Mouse (Mus musculus): ENCODE results near the gene Palm2. TPM values are rescaled to one million over a fixed set of nuclear protein-coding genes. Genes with fewer than 3 reads are reported as not detected.

The Palm2 gene
- polyA plus RNA-seq, 1 experiment from 2014 or later: 29.0 TPM

DNA sequence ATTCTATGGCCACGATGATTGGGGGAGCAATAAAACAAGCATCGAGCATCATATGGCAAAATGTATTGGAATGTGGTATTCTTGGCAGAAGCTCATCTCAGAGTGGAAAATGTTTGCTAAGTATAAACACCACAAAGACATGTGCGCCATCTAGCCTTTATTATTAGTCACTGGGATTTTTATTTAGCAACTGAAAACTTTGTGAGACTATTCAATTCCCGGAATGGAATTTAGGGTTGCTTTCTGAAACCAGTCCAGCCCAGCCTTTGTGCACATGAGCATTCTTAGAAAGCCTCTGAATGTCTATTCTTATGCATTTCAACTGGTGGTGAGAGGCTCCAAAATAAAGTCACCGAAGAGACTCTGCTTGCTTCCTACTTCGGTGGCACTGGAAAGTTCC is 55.8 kb downstream of the Palm2 start:
- no peak overlapping the region for H3K9ac ChIP-seq (ENCODE audit: low read depth, low read length)
- H3K27me3 ChIP-seq (ENCODE audit: control insufficient read depth, insufficient read depth, low read length): no peaks in the 10 kb centered on the region
- ATAC-seq (replicated peaks; ENCODE audit: insufficient number of reproducible peaks, low FRiP score, low TSS enrichment): no peak
- WGBS (ENCODE audit: insufficient replicate concordance): 83% methylated on average over 6 of the region's 6 CpGs
- no peak overlapping the region for H3K4me2 ChIP-seq
- no peaks in the 10 kb centered on the region for H3K9me3 ChIP-seq (replicated peaks; ENCODE audit: control insufficient read depth, low read length)
- H3K4me1 ChIP-seq (ENCODE audit: control insufficient read depth, insufficient read depth, low read length): 0 out of 2 replicates have a peak, but pooled peaks cover 4% of the 10 kb centered on the region
- H3K36me3 ChIP-seq (ENCODE audit: control insufficient read depth, insufficient read depth, low read length): no peaks in the 10 kb centered on the region
- H3K27ac ChIP-seq (ENCODE audit: low read depth, low read length): no peak overlapping the region
- H3K4me3 ChIP-seq (ENCODE audit: low read depth, low read length): no peak overlapping the region

DNA sequence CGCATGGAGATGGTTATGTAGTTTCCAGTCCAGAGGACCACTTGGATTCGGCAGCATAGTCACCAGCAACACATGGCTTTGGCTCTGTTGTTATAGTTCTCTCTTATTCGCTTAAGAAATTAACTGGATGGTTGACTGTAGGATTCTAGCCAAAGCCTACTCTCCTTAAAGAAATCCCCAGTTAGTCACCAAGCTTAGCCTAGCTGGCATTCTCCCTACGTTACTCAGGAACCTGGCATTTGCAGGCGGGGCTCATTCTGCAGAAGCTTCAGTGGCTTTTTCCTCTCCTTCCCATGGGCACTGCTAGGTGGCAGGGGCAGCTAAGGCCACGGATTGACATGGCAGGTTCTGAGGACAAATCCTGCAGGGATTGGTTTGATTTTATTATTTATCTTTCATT is 70.7 kb downstream of the Palm2 start:
- ATAC-seq (replicated peaks; ENCODE audit: insufficient number of reproducible peaks, low FRiP score, low TSS enrichment): no peak
- no peak overlapping the region for H3K9ac ChIP-seq (ENCODE audit: low read depth, low read length)
- H3K27ac ChIP-seq (ENCODE audit: low read depth, low read length): no peak overlapping the region
- H3K4me3 ChIP-seq (ENCODE audit: low read depth, low read length): no peak overlapping the region
- WGBS (ENCODE audit: insufficient replicate concordance): 82% methylated on average over 6 of the region's 6 CpGs
- no peaks in the 10 kb centered on the region for H3K9me3 ChIP-seq (replicated peaks; ENCODE audit: control insufficient read depth, low read length)
- no peaks in the 10 kb centered on the region for H3K36me3 ChIP-seq (ENCODE audit: control insufficient read depth, insufficient read depth, low read length)
- H3K27me3 ChIP-seq (ENCODE audit: control insufficient read depth, insufficient read depth, low read length): no peaks in the 10 kb centered on the region
- H3K4me2 ChIP-seq: no peak overlapping the region
- H3K4me1 ChIP-seq (ENCODE audit: control insufficient read depth, insufficient read depth, low read length): no peaks in the 10 kb centered on the region

DNA sequence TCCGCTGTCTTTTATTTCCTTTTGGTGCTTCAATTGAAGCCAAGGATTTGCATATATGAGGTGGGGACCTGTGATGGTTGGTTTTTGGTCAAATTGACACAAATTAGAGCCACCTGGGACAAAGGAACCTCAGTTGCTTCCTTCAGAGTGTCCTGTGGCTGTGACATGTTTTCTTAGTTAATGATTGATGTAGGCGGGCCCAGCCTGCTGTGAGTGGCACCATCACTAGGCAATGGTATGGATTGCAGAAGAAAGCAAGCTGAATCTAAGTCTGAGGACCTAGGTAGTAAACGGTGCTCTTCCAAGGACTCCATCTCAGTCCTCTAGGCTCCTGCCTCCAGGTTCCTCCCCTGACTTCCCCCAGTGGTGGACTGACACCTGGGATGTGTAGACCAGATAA is 76.5 kb downstream of the Palm2 start:
- no peak overlapping the region for H3K9ac ChIP-seq (ENCODE audit: low read depth, low read length)
- H3K9me3 ChIP-seq (replicated peaks; ENCODE audit: control insufficient read depth, low read length): no peaks in the 10 kb centered on the region
- no peak overlapping the region for H3K27ac ChIP-seq (ENCODE audit: low read depth, low read length)
- no peaks in the 10 kb centered on the region for H3K36me3 ChIP-seq (ENCODE audit: control insufficient read depth, insufficient read depth, low read length)
- no peak overlapping the region for H3K4me2 ChIP-seq
- no peak for ATAC-seq (replicated peaks; ENCODE audit: insufficient number of reproducible peaks, low FRiP score, low TSS enrichment)
- 66% methylated on average over 2 of the region's 3 CpGs for WGBS (ENCODE audit: insufficient replicate concordance)
- H3K27me3 ChIP-seq (ENCODE audit: control insufficient read depth, insufficient read depth, low read length): no peaks in the 10 kb centered on the region
- H3K4me3 ChIP-seq (ENCODE audit: low read depth, low read length): no peak overlapping the region
- peaks cover 6% of the 10 kb centered on the region; the same call in 1 of the 2 replicates for H3K4me1 ChIP-seq (ENCODE audit: control insufficient read depth, insufficient read depth, low read length)

DNA sequence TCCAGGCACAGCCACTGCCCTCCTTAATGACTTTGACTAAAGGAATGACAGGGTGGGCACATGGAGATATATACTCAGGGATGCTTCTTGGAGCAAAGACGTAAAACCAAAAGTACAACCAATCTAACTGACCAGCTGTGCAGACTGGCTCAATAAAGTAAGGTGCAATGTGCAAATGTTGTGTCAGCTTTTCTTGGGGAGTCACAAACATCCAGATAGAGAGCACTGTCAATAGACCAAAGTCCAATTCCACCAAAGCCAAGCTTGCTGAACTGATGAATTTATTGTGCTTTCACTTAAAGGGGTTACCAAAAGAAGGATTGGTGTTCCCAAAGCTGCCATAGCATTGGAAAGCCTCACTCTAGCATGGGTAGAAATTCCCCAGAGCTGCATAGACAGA is 77.7 kb downstream of the Palm2 start:
- no peaks in the 10 kb centered on the region for H3K27me3 ChIP-seq (ENCODE audit: control insufficient read depth, insufficient read depth, low read length)
- peaks cover 9% of the 10 kb centered on the region; the same call in 1 of the 2 replicates for H3K4me1 ChIP-seq (ENCODE audit: control insufficient read depth, insufficient read depth, low read length)
- no peak for ATAC-seq (replicated peaks; ENCODE audit: insufficient number of reproducible peaks, low FRiP score, low TSS enrichment)
- H3K27ac ChIP-seq (ENCODE audit: low read depth, low read length): no peak overlapping the region
- 86% methylated on average over 1 of the region's 1 CpGs for WGBS (ENCODE audit: insufficient replicate concordance)
- H3K9me3 ChIP-seq (replicated peaks; ENCODE audit: control insufficient read depth, low read length): no peaks in the 10 kb centered on the region
- H3K36me3 ChIP-seq (ENCODE audit: control insufficient read depth, insufficient read depth, low read length): no peaks in the 10 kb centered on the region
- no peak overlapping the region for H3K4me2 ChIP-seq
- no peak overlapping the region for H3K9ac ChIP-seq (ENCODE audit: low read depth, low read length)
- no peak overlapping the region for H3K4me3 ChIP-seq (ENCODE audit: low read depth, low read length)

DNA sequence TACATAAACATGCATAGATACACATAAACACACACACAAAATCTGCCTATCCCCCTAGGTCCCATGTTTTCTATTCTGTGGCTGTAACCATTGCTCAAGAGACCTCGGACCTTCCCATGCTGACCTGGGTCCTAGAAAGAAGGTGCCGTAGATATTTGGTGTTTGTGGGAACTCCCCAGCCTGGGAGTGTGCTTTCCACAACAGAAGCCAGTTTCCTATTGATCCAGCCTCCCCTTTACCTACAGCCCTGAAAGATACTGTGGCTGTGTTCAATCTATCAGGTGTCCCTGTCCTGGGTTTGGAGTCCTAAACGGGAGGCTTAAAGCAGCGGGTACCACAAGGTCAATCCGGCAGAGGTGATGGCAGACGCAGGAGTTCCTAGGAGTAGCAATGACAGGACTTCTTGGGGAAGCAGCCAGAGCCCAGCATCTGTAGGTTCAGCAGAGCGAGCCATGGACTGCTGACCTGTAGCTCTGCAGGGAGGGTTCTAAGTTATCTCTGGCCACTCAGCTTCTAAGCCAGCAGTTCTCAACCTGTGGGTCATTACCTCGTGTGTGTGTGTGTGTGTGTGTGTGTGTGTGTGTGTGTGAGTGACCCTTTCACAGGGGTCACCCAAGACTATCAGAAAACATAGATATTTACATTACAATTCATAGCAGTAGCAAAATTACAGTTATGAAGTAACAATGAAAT is 79.3 kb downstream of the Palm2 start:
- Histone ChIP-seq H3K36me3 (ENCODE audit: control insufficient read depth, insufficient read depth, low read length) (no peaks in the 10 kb centered on the region), H3K4me3 (ENCODE audit: low read depth, low read length) (no peak overlapping the region), H3K9me3 (replicated peaks; ENCODE audit: control insufficient read depth, low read length) (no peaks in the 10 kb centered on the region), H3K4me1 (ENCODE audit: control insufficient read depth, insufficient read depth, low read length) (peaks cover 9% of the 10 kb centered on the region; the same call in 1 of the 2 replicates), H3K4me2 (no peak overlapping the region), H3K9ac (ENCODE audit: low read depth, low read length) (no peak overlapping the region), H3K27ac (ENCODE audit: low read depth, low read length) (no peak overlapping the region), H3K27me3 (ENCODE audit: control insufficient read depth, insufficient read depth, low read length) (no peaks in the 10 kb centered on the region)
- 52% methylated on average over 8 of the region's 8 CpGs for WGBS (ENCODE audit: insufficient replicate concordance)
- no peak for ATAC-seq (replicated peaks; ENCODE audit: insufficient number of reproducible peaks, low FRiP score, low TSS enrichment)

DNA sequence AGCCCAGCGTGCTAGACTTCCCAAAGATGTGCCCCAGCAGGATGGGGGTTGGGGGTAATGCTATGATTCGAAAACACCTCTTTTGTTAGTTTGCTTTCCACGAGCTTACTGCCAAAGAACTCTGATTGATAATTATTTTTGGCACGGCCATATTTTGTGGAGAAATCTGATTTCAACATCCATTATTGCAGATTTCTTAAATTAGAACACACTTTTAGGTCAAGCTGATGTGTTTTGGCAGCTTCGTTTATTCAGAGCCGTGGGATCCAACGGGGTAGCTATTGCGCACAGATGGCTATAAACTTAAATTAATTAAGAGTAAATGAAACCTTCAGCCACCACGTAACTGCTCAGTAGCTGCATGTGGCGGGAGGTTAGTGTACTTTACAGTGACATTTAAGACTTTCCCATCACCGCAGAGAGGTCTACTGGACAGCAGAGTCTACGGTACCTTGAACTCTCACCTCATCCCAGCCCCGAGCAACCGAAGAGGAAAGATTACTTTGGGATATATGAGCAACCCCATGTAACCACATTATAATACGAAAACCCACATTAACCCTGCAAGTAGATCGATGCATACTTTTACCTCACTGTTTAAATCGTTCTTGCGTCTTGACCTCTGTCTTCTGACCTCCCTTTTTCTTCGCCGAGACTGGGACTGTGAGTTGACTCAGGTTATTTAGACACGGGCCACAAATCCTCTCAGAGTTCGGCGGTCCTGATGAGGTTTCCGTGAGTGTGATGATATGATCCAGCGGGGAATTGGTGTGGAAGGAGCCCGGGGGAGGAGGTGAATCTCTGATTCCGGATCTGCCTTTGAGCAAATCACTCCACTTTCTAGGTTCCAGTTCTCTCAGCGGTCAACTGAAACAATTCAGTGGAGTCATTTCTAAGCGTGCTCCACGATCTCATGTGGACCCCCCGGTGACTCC is 80.2 kb downstream of the Palm2 start:
- H3K4me2 ChIP-seq: no peak overlapping the region
- H3K27me3 ChIP-seq (ENCODE audit: control insufficient read depth, insufficient read depth, low read length): no peaks in the 10 kb centered on the region
- H3K9ac ChIP-seq (ENCODE audit: low read depth, low read length): no peak overlapping the region
- no peak overlapping the region for H3K27ac ChIP-seq (ENCODE audit: low read depth, low read length)
- H3K4me1 ChIP-seq (ENCODE audit: control insufficient read depth, insufficient read depth, low read length): peaks cover 9% of the 10 kb centered on the region; the same call in 1 of the 2 replicates
- ATAC-seq (replicated peaks; ENCODE audit: insufficient number of reproducible peaks, low FRiP score, low TSS enrichment): no peak
- H3K36me3 ChIP-seq (ENCODE audit: control insufficient read depth, insufficient read depth, low read length): no peaks in the 10 kb centered on the region
- no peak overlapping the region for H3K4me3 ChIP-seq (ENCODE audit: low read depth, low read length)
- WGBS (ENCODE audit: insufficient replicate concordance): 84% methylated on average over 31 of the region's 31 CpGs
- no peaks in the 10 kb centered on the region for H3K9me3 ChIP-seq (replicated peaks; ENCODE audit: control insufficient read depth, low read length)

DNA sequence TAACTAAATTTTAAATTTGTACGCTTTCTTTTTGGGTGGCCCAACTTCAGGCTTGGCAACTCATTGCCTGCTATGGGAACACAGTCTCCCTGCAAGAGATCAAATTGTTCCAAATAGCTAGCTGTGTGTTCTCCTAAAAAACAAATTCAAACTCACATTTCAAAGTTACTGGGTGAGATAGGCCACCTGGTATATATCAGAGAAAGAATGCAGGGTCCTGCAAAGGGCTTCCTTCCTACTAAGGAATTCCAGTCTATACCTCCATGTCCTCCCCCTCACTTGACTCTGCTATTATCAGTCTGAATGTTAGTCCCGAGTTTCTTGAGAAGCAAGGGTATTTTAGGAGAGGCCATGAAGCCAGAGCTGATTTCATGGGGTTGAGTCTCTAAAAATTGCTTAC is 81.3 kb downstream of the Palm2 start:
- Histone ChIP-seq H3K36me3 (ENCODE audit: control insufficient read depth, insufficient read depth, low read length) (no peaks in the 10 kb centered on the region), H3K9me3 (replicated peaks; ENCODE audit: control insufficient read depth, low read length) (no peaks in the 10 kb centered on the region), H3K4me2 (no peak overlapping the region), H3K4me3 (ENCODE audit: low read depth, low read length) (no peak overlapping the region), H3K27me3 (ENCODE audit: control insufficient read depth, insufficient read depth, low read length) (no peaks in the 10 kb centered on the region), H3K4me1 (ENCODE audit: control insufficient read depth, insufficient read depth, low read length) (peaks cover 9% of the 10 kb centered on the region; the same call in 1 of the 2 replicates), H3K9ac (ENCODE audit: low read depth, low read length) (no peak overlapping the region), H3K27ac (ENCODE audit: low read depth, low read length) (no peak overlapping the region)
- ATAC-seq (replicated peaks; ENCODE audit: insufficient number of reproducible peaks, low FRiP score, low TSS enrichment): no peak
- WGBS (ENCODE audit: insufficient replicate concordance): 54% methylated on average over 2 of the region's 2 CpGs

DNA sequence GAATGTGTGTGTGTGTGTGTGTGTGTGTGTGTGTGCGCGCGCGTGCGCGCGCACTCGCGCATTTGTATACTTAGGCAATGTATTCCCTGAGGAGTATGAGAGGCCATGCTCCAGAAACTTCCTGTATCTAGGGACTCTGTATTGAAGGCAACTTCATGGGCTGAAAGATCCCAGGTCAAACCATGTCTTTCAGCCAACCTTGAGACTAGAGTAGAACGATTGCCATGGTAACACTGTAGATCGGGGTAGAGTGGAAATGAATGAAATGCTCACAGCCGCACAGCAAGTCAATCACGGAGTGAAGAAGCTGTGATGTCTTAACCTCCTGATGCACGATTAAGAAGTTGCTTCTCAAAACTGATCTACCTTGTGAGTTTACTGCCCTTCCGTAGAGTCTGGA is 89.4 kb downstream of the Palm2 start:
- H3K36me3 ChIP-seq (ENCODE audit: control insufficient read depth, insufficient read depth, low read length): no peaks in the 10 kb centered on the region
- H3K4me1 ChIP-seq (ENCODE audit: control insufficient read depth, insufficient read depth, low read length): no peaks in the 10 kb centered on the region; the same call in 1 of the 2 replicates
- ATAC-seq (replicated peaks; ENCODE audit: insufficient number of reproducible peaks, low FRiP score, low TSS enrichment): no peak
- no peak overlapping the region for H3K9ac ChIP-seq (ENCODE audit: low read depth, low read length)
- no peak overlapping the region for H3K27ac ChIP-seq (ENCODE audit: low read depth, low read length)
- H3K4me2 ChIP-seq: no peak overlapping the region
- 95% methylated on average over 15 of the region's 15 CpGs for WGBS (ENCODE audit: insufficient replicate concordance)
- H3K9me3 ChIP-seq (replicated peaks; ENCODE audit: control insufficient read depth, low read length): no peaks in the 10 kb centered on the region
- no peak overlapping the region for H3K4me3 ChIP-seq (ENCODE audit: low read depth, low read length)
- H3K27me3 ChIP-seq (ENCODE audit: control insufficient read depth, insufficient read depth, low read length): no peaks in the 10 kb centered on the region
